Mouse (Mus musculus) testis, adult 2 months (tissue): ENCODE results near the gene Emilin1.

Experiments used
- CTCF ChIP-seq: fragments of 200-500 bp; IDR thresholded peaks from 2 replicates; pipeline ENCODE4 v1.5.1; 2012; ENCODE audit warnings: low read depth, mild to moderate bottlenecking, inconsistent platforms, low read length, moderate library complexity; ENCODE audit not compliant: control insufficient read depth, insufficient read depth, insufficient replicate concordance
- POLR2A ChIP-seq: fragments of 200-500 bp; IDR thresholded peaks from 2 replicates; pipeline ENCODE4 v1.6.1; 2012; ENCODE audit warnings: low read depth, mild to moderate bottlenecking, inconsistent platforms, low read length, moderate library complexity; ENCODE audit not compliant: control insufficient read depth

GRCm38 (mm10) chr5:30909300-30909659, 3.9 kb upstream of the Emilin1 start:
- no peak for TF ChIP-seq CTCF
- no peak for TF ChIP-seq POLR2A
